Mouse (Mus musculus): ENCODE measurements at regions not wholly inside any gene's neighbourhood (a gene's known extent, or its start where the extent isn't known, plus 50 kb on each side); places are given as distances from the start of the nearest gene placed in this dataset.
A peak's percentile ranks its signal among the peaks of the same experiment; 100 is the strongest.

- Histone ChIP-seq H3K4me1 (replicated peaks; ENCODE audit: control insufficient read depth, insufficient read depth, low read length) (no peaks in the 10 kb centered on the region), H3K36me3 (ENCODE audit: control insufficient read depth, insufficient read depth, low read length) (no peaks in the 10 kb centered on the region), H3K4me3 (ENCODE audit: low read depth, low read length) (no peak overlapping the region), H3K27ac (ENCODE audit: low read depth) (no peak overlapping the region), H3K27me3 (replicated peaks; ENCODE audit: control insufficient read depth, insufficient read depth, low read length) (0 out of 2 replicates have a peak, but pooled peaks cover 2% of the 10 kb centered on the region), H3K9me3 (ENCODE audit: control insufficient read depth, low read length) (no peaks in the 10 kb centered on the region), H3K9ac (ENCODE audit: low read length) (no peak overlapping the region), H3K4me2 (ENCODE audit: low read length) (no peak overlapping the region)
- ATAC-seq (replicated peaks; ENCODE audit: low FRiP score, low TSS enrichment, low read depth) (no peak), DNase-seq (ENCODE audit: low spot score) (no peak)
- WGBS = 58% methylated on average over 11 of the region's 11 CpGs
Observed at GRCm38 (mm10) chr4:125415308-125415707, 75.2 kb upstream of the Grik3 start.

- Histone ChIP-seq H3K36me3 (ENCODE audit: control insufficient read depth, insufficient read depth, low read length) (no peaks in the 10 kb centered on the region), H3K4me2 (ENCODE audit: low read length) (no peak overlapping the region), H3K27me3 (replicated peaks; ENCODE audit: control insufficient read depth, insufficient read depth, low read length) (0 out of 2 replicates have a peak, but pooled peaks cover 2% of the 10 kb centered on the region), H3K27ac (ENCODE audit: low read depth) (no peak overlapping the region), H3K4me1 (replicated peaks; ENCODE audit: control insufficient read depth, insufficient read depth, low read length) (no peaks in the 10 kb centered on the region), H3K9ac (ENCODE audit: low read length) (no peak overlapping the region), H3K4me3 (ENCODE audit: low read depth, low read length) (no peak overlapping the region), H3K9me3 (ENCODE audit: control insufficient read depth, low read length) (no peaks in the 10 kb centered on the region)
- WGBS = 73% methylated on average over 7 of the region's 7 CpGs
- 0 out of 2 replicates have a peak, but pooled peaks have one; percentile 64 for ATAC-seq (replicated peaks; ENCODE audit: low FRiP score, low TSS enrichment, low read depth)
- no peak for DNase-seq (ENCODE audit: low spot score)
Observed at GRCm38 (mm10) chr4:125413833-125414719, 76.4 kb upstream of the Grik3 start.

- Histone ChIP-seq H3K4me1 (replicated peaks; ENCODE audit: control insufficient read depth, insufficient read depth, low read length) (no peaks in the 10 kb centered on the region), H3K27me3 (replicated peaks; ENCODE audit: control insufficient read depth, insufficient read depth, low read length) (no peaks in the 10 kb centered on the region), H3K9me3 (ENCODE audit: control insufficient read depth, low read length) (no peaks in the 10 kb centered on the region), H3K4me2 (ENCODE audit: low read length) (no peak overlapping the region), H3K9ac (ENCODE audit: low read length) (no peak overlapping the region), H3K27ac (ENCODE audit: low read depth) (no peak overlapping the region), H3K36me3 (ENCODE audit: control insufficient read depth, insufficient read depth, low read length) (no peaks in the 10 kb centered on the region), H3K4me3 (ENCODE audit: low read depth, low read length) (no peak overlapping the region)
- ATAC-seq (replicated peaks; ENCODE audit: low FRiP score, low TSS enrichment, low read depth) = no peak
- DNase-seq (ENCODE audit: low spot score) = no peak
- WGBS = 46% methylated on average over 8 of the region's 8 CpGs
Observed at GRCm38 (mm10) chr4:125410736-125411441, 79.6 kb upstream of the Grik3 start.

- Histone ChIP-seq H3K9me3 (ENCODE audit: control insufficient read depth, low read length) (no peaks in the 10 kb centered on the region), H3K9ac (ENCODE audit: low read length) (no peak overlapping the region), H3K27ac (ENCODE audit: low read depth) (no peak overlapping the region), H3K27me3 (replicated peaks; ENCODE audit: control insufficient read depth, insufficient read depth, low read length) (no peaks in the 10 kb centered on the region), H3K4me1 (replicated peaks; ENCODE audit: control insufficient read depth, insufficient read depth, low read length) (no peaks in the 10 kb centered on the region), H3K36me3 (ENCODE audit: control insufficient read depth, insufficient read depth, low read length) (no peaks in the 10 kb centered on the region), H3K4me2 (ENCODE audit: low read length) (no peak overlapping the region), H3K4me3 (ENCODE audit: low read depth, low read length) (no peak overlapping the region)
- DNase-seq (ENCODE audit: low spot score) = no peak
- WGBS = 77% methylated on average over 13 of the region's 13 CpGs
- ATAC-seq (replicated peaks; ENCODE audit: low FRiP score, low TSS enrichment, low read depth) = no peak
Observed at GRCm38 (mm10) chr4:125399376-125400112, 91.0 kb upstream of the Grik3 start.

- 63% methylated on average over 12 of the region's 12 CpGs for WGBS
- no peak overlapping the region for H3K9ac ChIP-seq (ENCODE audit: low read length)
- DNase-seq (ENCODE audit: low spot score) = no peak
- H3K36me3 ChIP-seq (ENCODE audit: control insufficient read depth, insufficient read depth, low read length) = no peaks in the 10 kb centered on the region
- no peaks in the 10 kb centered on the region for H3K27me3 ChIP-seq (replicated peaks; ENCODE audit: control insufficient read depth, insufficient read depth, low read length)
- H3K9me3 ChIP-seq (ENCODE audit: control insufficient read depth, low read length) = no peaks in the 10 kb centered on the region
- no peak overlapping the region for H3K27ac ChIP-seq (ENCODE audit: low read depth)
- ATAC-seq (replicated peaks; ENCODE audit: low FRiP score, low TSS enrichment, low read depth) = no peak
- no peaks in the 10 kb centered on the region for H3K4me1 ChIP-seq (replicated peaks; ENCODE audit: control insufficient read depth, insufficient read depth, low read length)
- no peak overlapping the region for H3K4me3 ChIP-seq (ENCODE audit: low read depth, low read length)
- H3K4me2 ChIP-seq (ENCODE audit: low read length) = no peak overlapping the region
Observed at GRCm38 (mm10) chr4:125397007-125397461, 93.5 kb upstream of the Grik3 start.

- H3K4me3 ChIP-seq (ENCODE audit: low read depth, low read length) = no peak overlapping the region
- ATAC-seq (replicated peaks; ENCODE audit: low FRiP score, low TSS enrichment, low read depth) (no peak), DNase-seq (ENCODE audit: low spot score) (no peak)
- no peak overlapping the region for H3K9ac ChIP-seq (ENCODE audit: low read length)
- H3K4me2 ChIP-seq (ENCODE audit: low read length) = no peak overlapping the region
- H3K27ac ChIP-seq (ENCODE audit: low read depth) = no peak overlapping the region
- 70% methylated on average over 6 of the region's 6 CpGs for WGBS
- H3K4me1 ChIP-seq (replicated peaks; ENCODE audit: control insufficient read depth, insufficient read depth, low read length) = no peaks in the 10 kb centered on the region
- H3K36me3 ChIP-seq (ENCODE audit: control insufficient read depth, insufficient read depth, low read length) = no peaks in the 10 kb centered on the region
- H3K9me3 ChIP-seq (ENCODE audit: control insufficient read depth, low read length) = no peaks in the 10 kb centered on the region
- no peaks in the 10 kb centered on the region for H3K27me3 ChIP-seq (replicated peaks; ENCODE audit: control insufficient read depth, insufficient read depth, low read length)
Observed at GRCm38 (mm10) chr4:125391269-125391668, 99.2 kb upstream of the Grik3 start.

GRCm38 (mm10) chr4:125385811-125386210, 104.7 kb upstream of the Grik3 start:
- no peaks in the 10 kb centered on the region for H3K36me3 ChIP-seq (ENCODE audit: control insufficient read depth, insufficient read depth, low read length)
- no peaks in the 10 kb centered on the region for H3K4me1 ChIP-seq (replicated peaks; ENCODE audit: control insufficient read depth, insufficient read depth, low read length)
- no peak overlapping the region for H3K4me3 ChIP-seq (ENCODE audit: low read depth, low read length)
- H3K27ac ChIP-seq (ENCODE audit: low read depth) = no peak overlapping the region
- ATAC-seq (replicated peaks; ENCODE audit: low FRiP score, low TSS enrichment, low read depth) (no peak), DNase-seq (ENCODE audit: low spot score) (no peak)
- no peaks in the 10 kb centered on the region for H3K27me3 ChIP-seq (replicated peaks; ENCODE audit: control insufficient read depth, insufficient read depth, low read length)
- WGBS = 77% methylated on average over 4 of the region's 4 CpGs
- no peaks in the 10 kb centered on the region for H3K9me3 ChIP-seq (ENCODE audit: control insufficient read depth, low read length)
- no peak overlapping the region for H3K9ac ChIP-seq (ENCODE audit: low read length)
- no peak overlapping the region for H3K4me2 ChIP-seq (ENCODE audit: low read length)

- Histone ChIP-seq H3K27ac (ENCODE audit: low read depth) (no peak overlapping the region), H3K4me3 (ENCODE audit: low read depth, low read length) (no peak overlapping the region), H3K4me2 (ENCODE audit: low read length) (no peak overlapping the region), H3K36me3 (ENCODE audit: control insufficient read depth, insufficient read depth, low read length) (no peaks in the 10 kb centered on the region), H3K27me3 (replicated peaks; ENCODE audit: control insufficient read depth, insufficient read depth, low read length) (no peaks in the 10 kb centered on the region), H3K9me3 (ENCODE audit: control insufficient read depth, low read length) (no peaks in the 10 kb centered on the region), H3K9ac (ENCODE audit: low read length) (no peak overlapping the region), H3K4me1 (replicated peaks; ENCODE audit: control insufficient read depth, insufficient read depth, low read length) (no peaks in the 10 kb centered on the region)
- no peak for ATAC-seq (replicated peaks; ENCODE audit: low FRiP score, low TSS enrichment, low read depth)
- no peak for DNase-seq (ENCODE audit: low spot score)
- 66% methylated on average over 9 of the region's 9 CpGs for WGBS
Observed at GRCm38 (mm10) chr4:125364011-125364410, 126.5 kb upstream of the Grik3 start.

Measured in intestine, embryonic 14.5 days (tissue).